Mouse (Mus musculus) E14TG2a.4 (cell line): ENCODE results near the gene Gm45140.

Source experiments
- CTCF ChIP-seq: conservative IDR thresholded peaks from 2 replicates; pipeline ENCODE4 v1.5.1; 2014; ENCODE audit warnings: low read length
- POU5F1 ChIP-seq: IDR thresholded peaks from 2 replicates; pipeline ENCODE4 v1.6.1; 2014; ENCODE audit warnings: low read length, borderline replicate concordance

- no peak for TF ChIP-seq CTCF
- no peak for TF ChIP-seq POU5F1
Measured at GRCm38 (mm10) chr6:87756896-87757295, 78.7 kb downstream of the Gm45140 start.
